Mouse (Mus musculus): ENCODE data around the gene Josd2. TPM values are rescaled to one million over a fixed set of nuclear protein-coding genes. Genes with fewer than 3 reads are reported as not detected.

Gene Josd2
- polyA plus RNA-seq, 1 experiment = 124 TPM

- TF ChIP-seq POLR2A (IDR thresholded peaks at IDR 0.05; ENCODE audit: low read depth, low read length) = no peak
- TF ChIP-seq CTCF (IDR thresholded peaks at IDR 0.05; ENCODE audit: extremely low read depth, insufficient read depth, insufficient read length, insufficient replicate concordance) = no peak
- Histone ChIP-seq H3K4me1 (ENCODE audit: control insufficient read depth, insufficient read depth, insufficient read length) (no peaks in the 10 kb centered on the region), H3K4me3 (ENCODE audit: extremely low read depth, insufficient read depth, insufficient read length) (no peak overlapping the region), H3K27me3 (ENCODE audit: control insufficient read depth, insufficient read depth, low read length) (peaks cover 13% of the 10 kb centered on the region), H3K36me3 (ENCODE audit: control insufficient read depth, insufficient read depth, low read length) (no peaks in the 10 kb centered on the region), H3K27ac (ENCODE audit: insufficient read depth, low read length) (no peak overlapping the region)
- 13% methylated on average over 7 of the region's 7 CpGs for WGBS
- DNase-seq (ENCODE audit: low read depth in 1 of 2, low spot score in 2 of 2) = no peak
Observed at GRCm38 (mm10) chr7:44433371-44433770, 34.4 kb upstream of the Josd2 start.

DNA sequence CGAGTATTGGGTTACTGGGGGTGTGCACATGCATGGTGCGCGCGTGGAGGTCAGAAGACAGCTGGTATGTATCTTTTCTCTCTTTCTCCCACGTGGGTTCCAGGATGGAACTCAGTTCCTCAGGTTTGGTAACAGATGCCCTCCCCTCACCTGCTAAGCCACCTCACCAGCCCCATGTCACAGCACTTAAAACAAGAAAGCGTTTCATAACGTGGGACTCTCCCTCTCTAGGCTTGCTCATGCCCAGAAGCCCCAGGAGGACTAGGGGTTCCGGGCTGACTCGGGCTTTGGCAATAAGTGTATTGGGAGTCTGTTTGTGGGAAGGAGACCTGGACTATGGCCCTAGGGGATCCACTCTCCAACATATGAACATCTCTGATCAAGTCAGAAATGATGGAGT is 33.7 kb upstream of the Josd2 start:
- no peak for DNase-seq (ENCODE audit: low read depth in 1 of 2, low spot score in 2 of 2)
- Histone ChIP-seq H3K27ac (ENCODE audit: insufficient read depth, low read length) (no peak overlapping the region), H3K4me1 (ENCODE audit: control insufficient read depth, insufficient read depth, insufficient read length) (no peaks in the 10 kb centered on the region), H3K27me3 (ENCODE audit: control insufficient read depth, insufficient read depth, low read length) (peaks cover 8% of the 10 kb centered on the region), H3K36me3 (ENCODE audit: control insufficient read depth, insufficient read depth, low read length) (no peaks in the 10 kb centered on the region), H3K4me3 (ENCODE audit: extremely low read depth, insufficient read depth, insufficient read length) (no peak overlapping the region)
- TF ChIP-seq POLR2A (IDR thresholded peaks at IDR 0.05; ENCODE audit: low read depth, low read length) = no peak
- no peak for TF ChIP-seq CTCF (IDR thresholded peaks at IDR 0.05; ENCODE audit: extremely low read depth, insufficient read depth, insufficient read length, insufficient replicate concordance)
- 69% methylated on average over 9 of the region's 9 CpGs for WGBS

DNA sequence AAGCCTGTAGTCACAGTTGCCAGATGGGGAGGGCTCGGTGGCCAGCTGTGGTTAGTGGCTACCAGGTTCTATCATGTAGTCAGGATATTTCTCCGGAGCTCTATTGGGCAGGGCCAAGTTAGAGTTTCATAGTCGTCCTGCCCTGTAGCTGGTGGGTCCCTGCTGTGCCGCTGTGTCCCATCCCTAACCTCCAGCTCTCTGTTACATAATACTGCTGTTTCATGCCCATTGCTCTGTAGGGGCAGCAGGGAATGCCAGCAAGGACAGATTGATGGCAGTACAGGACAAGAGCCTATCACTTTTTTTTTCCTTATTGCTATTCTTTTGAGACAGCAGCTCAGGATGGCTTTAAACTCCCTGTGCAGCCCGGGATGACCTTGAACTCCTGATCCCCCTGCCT is 32.0 kb upstream of the Josd2 start:
- Histone ChIP-seq H3K27ac (ENCODE audit: insufficient read depth, low read length) (no peak overlapping the region), H3K36me3 (ENCODE audit: control insufficient read depth, insufficient read depth, low read length) (no peaks in the 10 kb centered on the region), H3K4me1 (ENCODE audit: control insufficient read depth, insufficient read depth, insufficient read length) (no peaks in the 10 kb centered on the region), H3K27me3 (ENCODE audit: control insufficient read depth, insufficient read depth, low read length) (no peaks in the 10 kb centered on the region), H3K4me3 (ENCODE audit: extremely low read depth, insufficient read depth, insufficient read length) (no peak overlapping the region)
- WGBS = 68% methylated on average over 5 of the region's 5 CpGs
- no peak for DNase-seq (ENCODE audit: low read depth in 1 of 2, low spot score in 2 of 2)
- TF ChIP-seq CTCF (IDR thresholded peaks at IDR 0.05; ENCODE audit: extremely low read depth, insufficient read depth, insufficient read length, insufficient replicate concordance) (no peak), POLR2A (IDR thresholded peaks at IDR 0.05; ENCODE audit: low read depth, low read length) (no peak)

GRCm38 (mm10) chr7:44436267-44436666 is 31.5 kb upstream of the Josd2 start:
- no peak for DNase-seq (ENCODE audit: low read depth in 1 of 2, low spot score in 2 of 2)
- H3K4me3 ChIP-seq (ENCODE audit: extremely low read depth, insufficient read depth, insufficient read length) = no peak overlapping the region
- TF ChIP-seq POLR2A (IDR thresholded peaks at IDR 0.05; ENCODE audit: low read depth, low read length) = no peak
- no peak for TF ChIP-seq CTCF (IDR thresholded peaks at IDR 0.05; ENCODE audit: extremely low read depth, insufficient read depth, insufficient read length, insufficient replicate concordance)
- H3K36me3 ChIP-seq (ENCODE audit: control insufficient read depth, insufficient read depth, low read length) = no peaks in the 10 kb centered on the region
- no peak overlapping the region for H3K27ac ChIP-seq (ENCODE audit: insufficient read depth, low read length)
- 0% methylated on average over 1 of the region's 1 CpGs for WGBS
- no peaks in the 10 kb centered on the region for H3K4me1 ChIP-seq (ENCODE audit: control insufficient read depth, insufficient read depth, insufficient read length)
- 0 out of 2 replicates have a peak, but pooled peaks cover under 1% of the 10 kb centered on the region for H3K27me3 ChIP-seq (ENCODE audit: control insufficient read depth, insufficient read depth, low read length)

DNA sequence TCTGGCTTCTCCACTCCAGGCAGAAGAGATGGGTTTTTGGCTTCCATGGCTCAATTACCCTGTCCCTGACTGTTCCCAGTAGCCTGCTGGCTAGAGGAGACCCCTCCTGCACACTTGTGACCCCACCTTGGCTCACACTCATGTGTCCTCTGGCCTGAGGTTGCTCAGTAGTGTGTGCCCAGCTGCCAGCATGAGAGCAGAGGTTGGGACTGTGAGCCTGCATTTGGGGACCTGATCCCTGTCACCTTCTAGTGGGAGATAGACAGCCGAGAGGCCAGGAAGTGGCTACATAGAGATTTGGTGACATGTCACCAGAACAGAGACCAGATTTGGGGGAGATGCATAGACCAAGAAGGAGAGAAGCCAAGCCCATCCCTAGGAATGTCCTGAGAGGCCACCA is 30.6 kb upstream of the Josd2 start:
- H3K27me3 ChIP-seq (ENCODE audit: control insufficient read depth, insufficient read depth, low read length) = 0 out of 2 replicates have a peak, but pooled peaks cover 5% of the 10 kb centered on the region
- H3K4me3 ChIP-seq (ENCODE audit: extremely low read depth, insufficient read depth, insufficient read length) = no peak overlapping the region
- no peak for TF ChIP-seq POLR2A (IDR thresholded peaks at IDR 0.05; ENCODE audit: low read depth, low read length)
- no peak for TF ChIP-seq CTCF (IDR thresholded peaks at IDR 0.05; ENCODE audit: extremely low read depth, insufficient read depth, insufficient read length, insufficient replicate concordance)
- DNase-seq (ENCODE audit: low read depth in 1 of 2, low spot score in 2 of 2) = no peak
- no peaks in the 10 kb centered on the region for H3K4me1 ChIP-seq (ENCODE audit: control insufficient read depth, insufficient read depth, insufficient read length)
- 40% methylated on average over 1 of the region's 1 CpGs for WGBS
- H3K27ac ChIP-seq (ENCODE audit: insufficient read depth, low read length) = no peak overlapping the region
- no peaks in the 10 kb centered on the region for H3K36me3 ChIP-seq (ENCODE audit: control insufficient read depth, insufficient read depth, low read length)

- 0 out of 2 replicates have a peak, but pooled peaks cover 5% of the 10 kb centered on the region for H3K27me3 ChIP-seq (ENCODE audit: control insufficient read depth, insufficient read depth, low read length)
- H3K4me1 ChIP-seq (ENCODE audit: control insufficient read depth, insufficient read depth, insufficient read length) = no peaks in the 10 kb centered on the region
- H3K36me3 ChIP-seq (ENCODE audit: control insufficient read depth, insufficient read depth, low read length) = no peaks in the 10 kb centered on the region
- WGBS = 79% methylated on average over 8 of the region's 8 CpGs
- H3K4me3 ChIP-seq (ENCODE audit: extremely low read depth, insufficient read depth, insufficient read length) = no peak overlapping the region
- TF ChIP-seq POLR2A (IDR thresholded peaks at IDR 0.05; ENCODE audit: low read depth, low read length) = no peak
- no peak for TF ChIP-seq CTCF (IDR thresholded peaks at IDR 0.05; ENCODE audit: extremely low read depth, insufficient read depth, insufficient read length, insufficient replicate concordance)
- H3K27ac ChIP-seq (ENCODE audit: insufficient read depth, low read length) = no peak overlapping the region
- DNase-seq (ENCODE audit: low read depth in 1 of 2, low spot score in 2 of 2) = no peak
Observed at GRCm38 (mm10) chr7:44437933-44438332, 29.8 kb upstream of the Josd2 start.

GRCm38 (mm10) chr7:44439696-44440095 is 28.1 kb upstream of the Josd2 start:
- WGBS = 69% methylated on average over 2 of the region's 2 CpGs
- no peak overlapping the region for H3K27ac ChIP-seq (ENCODE audit: insufficient read depth, low read length)
- peaks cover 9% of the 10 kb centered on the region; the same call in 1 of the 2 replicates for H3K27me3 ChIP-seq (ENCODE audit: control insufficient read depth, insufficient read depth, low read length)

More at GRCm38 (mm10) chr7:44439696-44440095, 28.1 kb upstream of the Josd2 start:
- TF ChIP-seq CTCF (IDR thresholded peaks at IDR 0.05; ENCODE audit: extremely low read depth, insufficient read depth, insufficient read length, insufficient replicate concordance) (no peak), POLR2A (IDR thresholded peaks at IDR 0.05; ENCODE audit: low read depth, low read length) (no peak)
- no peak for DNase-seq (ENCODE audit: low read depth in 1 of 2, low spot score in 2 of 2)
- Histone ChIP-seq H3K4me1 (ENCODE audit: control insufficient read depth, insufficient read depth, insufficient read length) (no peaks in the 10 kb centered on the region), H3K36me3 (ENCODE audit: control insufficient read depth, insufficient read depth, low read length) (no peaks in the 10 kb centered on the region), H3K4me3 (ENCODE audit: extremely low read depth, insufficient read depth, insufficient read length) (no peak overlapping the region)

All from spleen, adult 2 months (tissue).